Mouse (Mus musculus) neutrophil, adult 5-6 weeks (primary cell): Measurements from ENCODE around the gene Cd5l. TPM values are rescaled to one million over a fixed set of nuclear protein-coding genes. Genes with fewer than 3 reads are reported as not detected.
A peak's percentile ranks its signal among the peaks of the same experiment; 100 is the strongest.

ENCODE experiments used
- ATAC-seq: fragments of 151-379, 151-347 bp; 2 replicates; pipeline ENCODE4 v1.8.0; 2017; ENCODE audit warnings: mild to moderate bottlenecking, moderate TSS enrichment; ENCODE audit not compliant: insufficient number of reproducible peaks, poor library complexity, low FRiP score, severe bottlenecking; ENCODE audit errors: extremely low read depth
- total RNA-seq: library from RNA; stranded (forward); fragments of 200-1000 nt; gene quantifications from 2 replicates; pipeline ENCODE4 v1.2.3, GENCODE M21; 2017

The Cd5l gene
- total RNA-seq, 1 experiment from 2014 or later: not detected

- no peak for ATAC-seq
These were observed 41.1 kb downstream of the Cd5l start for GRCm38 (mm10) chr3:87398809-87399208.

- ATAC-seq: peak; percentile 21; the same call in 1 of the 2 replicates
These were observed 42.2 kb downstream of the Cd5l start for GRCm38 (mm10) chr3:87399906-87400305.

DNA sequence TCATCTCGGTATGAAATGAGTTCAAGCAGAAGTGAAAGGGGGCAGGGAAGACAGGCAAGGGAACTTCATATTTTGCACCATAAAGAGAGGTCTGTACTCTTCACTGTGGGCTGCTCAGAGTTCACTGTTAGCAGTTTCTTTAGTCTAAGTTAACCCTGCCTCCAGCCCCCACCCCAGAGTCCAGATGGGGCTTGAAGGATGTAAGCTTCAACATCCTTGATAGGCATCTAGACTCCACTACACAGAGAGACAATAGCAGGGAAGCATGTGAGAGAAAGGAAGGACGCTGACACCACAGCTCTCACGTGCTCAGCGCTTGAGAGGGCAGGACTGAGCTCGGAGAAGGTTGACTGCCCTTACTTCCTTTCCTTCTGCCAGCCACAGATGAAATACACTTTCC lies 43.6 kb downstream of the Cd5l start:
- ATAC-seq: peak; percentile 86

DNA sequence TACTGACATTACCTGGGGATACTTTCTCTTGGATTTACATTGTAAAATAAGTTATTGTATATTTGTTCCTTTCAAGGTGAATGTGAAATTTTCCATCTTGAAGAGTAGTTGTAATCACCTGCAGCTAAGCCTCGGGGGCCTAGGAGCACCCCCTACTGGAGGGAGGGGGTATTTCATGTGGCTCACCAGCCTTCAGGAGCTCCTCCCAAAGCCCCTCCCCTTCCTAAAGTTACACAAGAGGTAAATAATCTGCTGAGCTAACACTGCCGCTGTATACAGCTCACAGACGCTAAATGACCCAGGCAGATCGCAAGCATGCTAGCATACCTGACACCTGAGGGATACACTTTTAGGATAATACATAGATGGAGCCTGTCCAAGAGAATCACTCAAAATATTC lies 50.5 kb downstream of the Cd5l start:
- ATAC-seq: peak; percentile 92

- no peak for ATAC-seq
These were observed 51.7 kb downstream of the Cd5l start for GRCm38 (mm10) chr3:87409196-87409935.

GRCm38 (mm10) chr3:87410605-87411004 lies 52.9 kb downstream of the Cd5l start:
- no peak for ATAC-seq

GRCm38 (mm10) chr3:87411150-87411549 lies 53.5 kb downstream of the Cd5l start:
- peak; percentile 59 for ATAC-seq

- no peak for ATAC-seq
These were observed 63.0 kb downstream of the Cd5l start for GRCm38 (mm10) chr3:87420645-87421044.

Other genes starting within 250 kb of the Cd5l start
- not detected in 2 replicates for gene Kirrel, start 183.1 kb upstream of the Cd5l start, total RNA-seq
- 0.70 TPM in 1 of 2 replicates, not detected in the other for gene Fcrls, start 94.1 kb upstream of the Cd5l start, total RNA-seq
- 148 and 155 TPM in 2 replicates for gene Fcrl1, start 18.5 kb downstream of the Cd5l start, total RNA-seq
- 1.1 and 2.0 TPM in 2 replicates for gene Fcrl5, start 77.9 kb downstream of the Cd5l start, total RNA-seq
- 47.8 and 49.7 TPM in 2 replicates for gene Etv3, start 167.5 kb downstream of the Cd5l start, total RNA-seq